Mouse (Mus musculus): ENCODE results near the gene Nsmf. TPM values are rescaled to one million over a fixed set of nuclear protein-coding genes. Genes with fewer than 3 reads are reported as not detected.

Gene Nsmf
- 10 to 100 TPM; 41.6 to 84.4 (median 63.1) TPM for total RNA-seq (2022)

DNA sequence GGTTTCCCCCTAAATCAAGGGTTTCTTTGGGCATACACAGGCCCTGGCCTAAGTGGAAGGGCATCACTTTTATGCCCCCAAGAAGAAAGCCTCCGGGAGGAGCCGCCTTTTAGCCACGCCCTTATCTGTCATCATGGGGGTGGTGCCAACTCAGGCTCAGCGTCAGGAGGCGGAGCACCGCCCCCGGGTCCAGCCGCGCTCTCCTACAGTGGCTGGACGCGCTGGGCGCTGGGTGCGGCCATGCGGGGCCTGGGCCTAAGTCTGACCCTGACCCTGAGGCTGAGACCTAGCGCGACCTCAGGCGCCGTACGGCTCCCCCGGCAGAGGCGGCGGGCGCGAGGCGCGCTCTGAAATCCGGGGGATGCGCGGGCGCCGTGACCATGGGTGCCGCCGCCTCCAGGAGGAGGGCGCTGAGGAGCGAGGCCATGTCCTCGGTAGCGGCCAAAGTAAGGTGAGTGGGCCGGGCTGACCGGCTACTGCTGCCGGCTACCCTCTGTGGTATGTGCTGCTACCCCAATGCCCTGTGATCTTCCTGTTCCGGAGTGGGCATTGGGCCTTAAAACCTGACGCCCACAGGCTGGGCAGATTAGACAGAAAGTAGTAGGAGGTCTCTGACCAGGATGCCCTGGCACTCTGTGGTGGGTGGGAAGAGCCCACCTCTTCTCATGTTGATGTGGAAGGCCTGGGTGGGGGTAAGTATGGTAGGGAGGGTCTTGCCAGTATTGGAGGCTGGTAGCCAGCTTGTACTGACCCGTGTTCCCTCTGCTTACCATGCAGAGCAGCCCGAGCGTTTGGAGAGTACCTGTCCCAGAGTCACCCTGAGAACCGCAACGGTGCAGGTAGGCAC, at the start of gene Nsmf:
Gene Nsmf (plus strand): TSS at position 135 of the 847 bp plus-strand sequence.
- peak; percentile 80 for DNase-seq

DNA sequence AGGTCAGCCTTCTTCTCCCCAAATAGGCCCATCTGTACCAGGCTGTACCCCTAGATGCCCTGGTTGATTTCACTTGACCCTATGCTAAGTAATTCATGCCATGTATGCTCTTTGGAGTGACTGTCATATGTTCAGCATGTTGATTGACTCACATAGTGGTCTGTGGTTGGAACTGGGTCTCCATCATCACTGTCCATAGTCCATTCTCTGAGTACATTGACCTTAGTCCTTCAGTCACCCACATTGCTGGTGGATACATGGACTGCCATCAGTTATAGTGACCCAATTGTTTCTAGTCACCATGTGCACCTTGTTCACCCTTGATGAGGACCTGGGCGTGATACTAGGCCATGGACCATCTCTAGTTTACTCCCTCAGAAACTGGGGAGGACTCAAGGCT, 47.4 kb upstream of the Nsmf start:
- no peak for DNase-seq

DNA sequence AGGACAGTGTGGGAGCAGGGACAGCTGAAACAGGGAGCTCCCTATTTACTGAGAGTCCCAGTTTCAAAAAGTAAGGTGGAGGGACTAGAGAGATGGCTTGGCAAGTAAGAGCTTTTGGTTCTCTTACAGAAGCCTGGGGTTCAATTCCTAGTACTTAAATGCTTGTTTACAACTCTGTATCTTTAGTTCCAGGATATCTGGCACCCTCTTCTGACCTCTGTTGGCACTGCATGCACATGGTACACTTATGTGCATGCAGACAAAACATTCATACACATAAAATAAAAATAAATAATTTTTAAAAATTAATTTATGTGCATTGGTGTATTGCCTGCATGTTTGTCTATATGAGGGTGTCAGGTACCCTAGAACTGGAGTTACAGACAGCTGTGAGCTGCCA, 45.9 kb upstream of the Nsmf start:
- DNase-seq = no peak

- DNase-seq = no peak
These were observed 31.5 kb upstream of the Nsmf start for GRCm38 (mm10) chr2:25022678-25023077.

DNA sequence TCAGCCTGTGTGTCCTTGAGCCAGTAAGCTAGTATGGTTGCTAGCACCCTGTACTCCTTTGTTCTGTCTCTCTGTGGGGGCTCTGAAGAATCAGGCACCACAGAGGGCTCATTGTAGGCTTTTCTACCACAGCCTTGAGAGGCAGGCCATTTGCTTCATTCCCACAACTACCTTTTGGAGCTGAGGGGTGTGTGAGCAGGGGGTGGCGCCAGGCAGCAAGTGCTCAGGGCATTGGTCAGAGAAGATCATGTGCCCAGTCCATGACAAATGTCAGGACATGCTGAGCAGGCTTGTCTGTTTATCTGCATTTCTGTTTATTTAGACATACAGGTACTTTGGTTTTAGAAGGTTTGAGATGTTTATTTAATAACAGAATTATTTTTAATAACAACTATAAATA, 29.0 kb upstream of the Nsmf start:
- DNase-seq = no peak

DNA sequence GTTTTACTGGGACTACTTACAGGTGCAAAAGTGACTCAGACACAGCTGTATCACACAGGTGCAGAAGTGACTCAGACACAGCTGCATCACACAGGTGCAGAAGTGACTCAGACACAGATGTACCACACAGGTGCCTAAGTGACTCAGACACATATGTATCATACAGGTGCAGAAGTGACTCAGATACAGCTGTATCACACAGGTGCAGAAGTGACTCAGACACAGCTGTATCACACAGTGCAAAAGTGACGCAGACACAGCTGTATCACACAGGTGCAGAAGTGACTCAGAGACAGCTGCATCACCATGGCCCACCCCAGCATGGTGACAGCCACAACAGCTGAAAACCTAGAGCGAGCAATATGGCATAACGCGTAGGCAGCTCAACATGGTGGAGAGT, 19.2 kb upstream of the Nsmf start:
- DNase-seq = no peak

- DNase-seq = no peak
These were observed 14.1 kb upstream of the Nsmf start for GRCm38 (mm10) chr2:25040089-25040488.

GRCm38 (mm10) chr2:25050921-25051320, 3.2 kb upstream of the Nsmf start:
- no peak for DNase-seq

DNA sequence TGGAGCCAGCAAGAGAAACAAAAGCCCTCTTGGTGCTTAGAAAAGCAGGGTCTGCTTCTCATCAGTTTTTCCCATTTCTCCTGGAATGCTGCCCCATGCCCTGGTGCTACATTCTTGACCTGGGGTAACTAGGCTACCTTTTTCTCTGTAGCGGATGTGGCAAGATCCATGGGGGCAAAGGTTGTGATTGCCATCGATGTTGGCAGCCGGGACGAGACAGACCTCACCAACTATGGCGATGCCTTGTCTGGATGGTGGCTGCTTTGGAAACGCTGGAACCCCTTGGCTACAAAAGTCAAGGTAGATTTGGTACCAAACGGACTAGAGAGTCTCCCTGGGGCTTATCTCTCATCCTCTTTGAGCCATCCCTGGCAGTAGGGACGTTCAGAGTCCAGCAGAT, 2.7 kb upstream of the Nsmf start:
- DNase-seq = no peak

- no peak for DNase-seq
These were observed 1.1 kb upstream of the Nsmf start for GRCm38 (mm10) chr2:25053101-25053500.

DNA sequence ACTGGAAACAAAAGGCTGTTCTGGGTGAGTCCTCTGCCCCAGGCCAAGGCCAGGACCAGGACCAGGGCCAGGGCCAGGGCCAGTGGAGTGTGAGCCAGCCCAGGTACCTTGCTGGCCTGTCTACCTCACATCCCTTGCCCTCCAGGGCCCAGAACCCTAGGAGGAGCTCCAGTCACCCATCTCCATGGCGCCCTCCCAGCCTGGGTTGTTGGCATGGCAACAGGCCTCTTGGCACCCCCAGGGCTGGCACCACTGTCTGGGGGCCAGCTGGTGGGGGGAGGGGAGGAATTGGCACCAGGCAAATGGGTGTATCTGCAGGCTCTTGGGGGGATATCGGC, 882 bp downstream of the Nsmf start:
- no peak for DNase-seq

DNA sequence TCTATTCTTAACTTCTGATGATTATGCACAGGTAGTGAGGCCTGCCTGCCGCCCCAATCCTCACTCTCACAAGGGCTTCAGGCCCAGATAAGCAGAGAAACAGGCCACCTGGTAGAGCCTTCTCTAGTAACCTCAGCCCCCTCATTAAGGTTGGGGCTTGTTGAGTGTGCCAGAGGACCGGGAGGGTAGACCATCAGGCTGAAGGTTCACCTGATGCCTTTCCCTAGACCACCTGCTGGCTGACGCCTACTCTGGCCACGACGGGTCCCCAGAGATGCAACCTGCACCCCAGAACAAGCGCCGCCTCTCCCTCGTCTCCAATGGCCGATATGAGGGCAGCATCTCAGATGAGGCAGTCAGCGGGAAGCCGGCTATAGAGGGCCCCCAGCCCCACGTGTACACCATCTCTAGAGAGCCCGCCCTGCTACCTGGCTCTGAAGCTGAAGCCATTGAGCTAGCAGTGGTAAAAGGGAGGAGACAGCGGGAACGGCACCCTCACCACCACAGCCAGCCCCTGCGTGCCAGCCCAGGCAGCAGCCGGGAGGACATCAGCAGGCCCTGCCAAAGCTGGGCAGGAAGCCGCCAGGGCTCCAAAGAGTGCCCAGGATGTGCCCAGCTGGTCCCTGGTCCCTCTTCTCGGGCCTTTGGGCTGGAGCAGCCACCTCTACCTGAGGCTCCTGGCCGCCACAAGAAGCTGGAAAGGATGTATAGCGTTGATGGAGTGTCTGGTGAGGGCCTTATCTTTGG, 1.4 kb downstream of the Nsmf start:
- no peak for DNase-seq

DNA sequence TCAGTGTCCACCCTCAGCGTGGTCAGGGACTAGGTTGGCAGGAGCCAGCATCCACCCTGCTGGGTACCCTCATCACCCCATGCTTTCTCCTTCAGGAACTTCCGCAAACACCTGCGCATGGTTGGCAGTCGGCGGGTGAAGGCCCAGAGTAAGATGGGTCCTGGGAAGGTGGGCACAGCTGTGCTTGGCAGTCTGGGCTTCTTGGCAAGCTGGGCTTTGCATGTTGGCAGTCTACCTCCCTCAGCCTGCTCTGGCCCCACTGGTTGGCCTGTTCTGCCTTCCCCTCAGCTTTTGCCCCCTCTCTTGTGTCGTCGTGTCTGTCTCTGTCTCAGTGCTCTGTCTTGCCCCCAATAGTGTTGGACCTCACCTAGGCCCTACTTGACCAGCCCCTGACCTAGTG, 4.8 kb downstream of the Nsmf start:
- no peak for DNase-seq

DNA sequence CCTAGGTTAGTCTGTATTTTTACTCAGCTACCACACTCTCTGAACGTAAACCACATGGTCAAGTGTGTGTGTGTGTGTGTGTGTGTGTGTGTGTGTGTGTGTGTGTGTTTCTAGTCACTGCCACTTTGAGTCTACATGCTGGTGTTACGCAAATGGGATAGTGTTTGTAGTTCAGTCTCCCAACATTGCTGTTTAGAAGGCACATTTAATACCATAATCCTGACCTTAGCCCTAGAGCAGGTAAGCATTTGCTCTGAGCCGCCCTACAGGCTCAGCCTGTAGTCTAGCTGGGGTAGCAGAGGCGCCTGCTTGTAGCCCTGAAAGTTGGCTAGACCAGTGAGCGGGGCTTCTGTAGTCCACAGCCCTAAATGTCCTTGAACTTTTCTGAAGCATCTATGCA, 9.4 kb downstream of the Nsmf start:
- DNase-seq = no peak

DNA sequence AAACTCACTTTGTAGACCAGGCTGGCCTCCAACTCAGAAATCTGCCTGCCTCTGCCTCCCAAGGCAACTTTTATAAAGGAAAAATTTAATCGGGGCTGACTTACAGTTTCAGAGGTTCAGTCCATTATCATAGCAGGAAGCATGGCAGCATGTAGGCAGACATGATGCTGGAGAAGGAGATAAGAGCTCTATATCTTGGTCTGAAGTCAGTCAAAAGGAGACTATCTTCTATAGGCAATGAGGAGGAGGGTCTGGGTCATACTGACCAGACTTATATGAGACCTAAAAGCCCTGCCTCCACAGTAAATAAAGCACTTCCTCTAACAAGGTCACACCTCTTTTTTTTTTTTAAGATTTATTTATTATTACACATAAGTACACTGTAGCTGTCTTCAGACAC, 10.1 kb downstream of the Nsmf start:
- no peak for DNase-seq

GRCm38 (mm10) chr2:25065537-25065936, 11.4 kb downstream of the Nsmf start:
- DNase-seq = no peak

DNA sequence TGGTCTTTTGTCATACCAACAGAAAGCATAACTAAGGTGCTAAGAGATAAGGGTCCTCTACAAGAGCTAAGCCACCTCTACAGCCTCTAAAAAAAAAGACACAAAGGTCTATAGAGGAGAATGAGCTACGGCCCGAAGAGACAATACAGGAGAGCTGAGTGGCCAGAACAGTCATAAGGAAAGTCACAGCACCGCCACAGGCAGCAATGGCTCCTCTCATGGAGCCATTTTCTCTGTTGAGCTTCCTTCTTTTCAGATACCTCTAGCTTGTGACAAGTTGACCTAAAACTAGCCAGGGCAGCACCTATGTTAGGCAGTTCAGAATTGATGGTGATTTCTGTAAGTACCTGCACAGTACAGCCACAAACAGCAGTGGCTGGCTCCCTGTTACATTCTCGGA, 12.4 kb downstream of the Nsmf start:
- no peak for DNase-seq

DNA sequence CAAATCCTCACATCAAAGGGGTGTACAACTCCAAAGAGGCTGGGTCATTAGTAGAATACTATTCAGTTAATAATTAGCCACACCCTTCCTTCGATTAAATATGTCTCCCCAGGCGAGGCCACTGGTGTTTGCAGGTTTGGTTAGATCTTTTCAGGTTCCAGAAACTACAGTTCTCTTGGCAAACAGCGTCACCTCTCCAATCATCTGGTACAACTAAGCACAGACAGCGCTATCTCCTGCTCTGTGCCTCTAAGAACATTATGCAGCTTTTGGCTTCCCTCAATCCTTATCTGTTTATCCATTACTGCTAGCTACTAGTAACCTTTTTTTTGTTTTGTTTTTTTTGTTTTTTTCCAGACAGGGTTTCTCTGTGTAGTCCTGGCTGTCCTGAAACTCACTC, 15.4 kb downstream of the Nsmf start:
- no peak for DNase-seq

DNA sequence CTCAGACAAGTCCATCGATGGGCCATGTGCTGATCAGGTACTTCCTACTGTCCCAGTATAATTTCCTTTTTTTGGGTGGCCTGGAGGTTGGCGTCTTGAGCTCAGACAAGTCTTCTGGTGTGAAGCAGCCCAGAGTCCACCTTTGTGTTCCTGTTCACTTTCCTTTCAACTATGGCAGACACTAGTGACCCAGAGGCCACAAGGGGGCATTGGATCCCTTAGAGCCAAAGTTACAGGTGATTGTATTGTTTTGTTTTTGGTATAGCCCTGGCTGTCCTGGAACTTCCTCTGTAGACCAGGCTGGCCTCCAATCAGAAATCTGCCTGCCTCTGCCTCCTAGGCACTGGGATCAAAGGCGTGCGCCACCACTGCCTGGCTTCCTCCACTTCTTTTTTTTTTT, 18.2 kb downstream of the Nsmf start:
- DNase-seq = no peak

- no peak for DNase-seq
These were observed 21.4 kb downstream of the Nsmf start for GRCm38 (mm10) chr2:25075506-25075905.

DNA sequence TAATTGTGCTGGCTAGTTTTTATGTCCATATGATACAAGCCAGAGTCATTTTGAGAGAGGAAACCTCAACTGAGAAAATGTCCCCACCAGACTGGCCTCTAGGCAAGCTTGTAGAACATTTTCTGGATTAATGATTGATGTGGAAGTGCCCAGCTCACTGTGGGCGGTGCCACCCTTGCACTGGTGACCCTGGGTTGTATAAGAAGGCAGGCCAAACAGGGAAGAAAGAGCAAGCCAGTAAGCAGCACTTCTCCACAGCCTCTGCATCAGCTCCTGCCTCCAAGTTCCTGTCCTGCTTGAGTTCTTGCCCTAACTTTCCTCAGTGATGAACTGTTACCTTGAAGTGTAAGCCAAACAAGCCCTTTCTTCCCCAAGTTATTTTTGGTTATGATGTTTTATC, 24.8 kb downstream of the Nsmf start:
- DNase-seq = no peak

DNA sequence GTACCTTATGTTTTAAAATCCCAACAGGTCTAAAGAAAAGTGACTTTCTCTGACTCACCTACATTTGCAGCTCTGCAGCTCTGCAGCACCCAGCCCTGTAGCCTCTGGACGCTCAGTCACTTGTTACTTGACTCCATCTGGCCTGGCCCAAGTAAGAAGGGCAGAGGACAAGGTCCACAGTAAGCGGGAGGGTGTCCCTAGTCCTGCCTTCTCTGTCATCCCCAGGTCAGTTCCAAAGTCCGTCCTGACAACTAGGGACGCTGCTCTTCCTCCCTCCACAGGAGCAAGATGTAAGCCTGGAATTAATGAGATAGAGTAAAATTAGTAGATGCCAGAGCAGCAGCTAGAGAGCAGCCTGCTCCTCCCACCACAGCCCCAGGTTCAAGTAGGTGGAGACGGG, 25.9 kb downstream of the Nsmf start, which contains the start of gene Entpd8:
Gene Entpd8 (plus strand): TSS at position 229 of the 400 bp plus-strand sequence.
- no peak for DNase-seq

- no peak for DNase-seq
These were observed 29.5 kb downstream of the Nsmf start for GRCm38 (mm10) chr2:25083697-25084096.

- DNase-seq = no peak
These were observed 31.4 kb downstream of the Nsmf start for GRCm38 (mm10) chr2:25085571-25085970.

All from adrenal gland, adult 8-10 months (tissue).